Mouse (Mus musculus): ENCODE data around the gene Gm10271. TPM values are rescaled to one million over a fixed set of nuclear protein-coding genes. Genes with fewer than 3 reads are reported as not detected.

The Gm10271 gene
- polyA plus RNA-seq, 1 experiment from 2014 or later = not detected

Other genes with a start within 250 kb of the Gm10271 start
- gene Myrfl, start 75.7 kb downstream of the Gm10271 start, polyA plus RNA-seq (2015; fragmentation: Nextera tagmentation; extraction: Ambion mirVana) = 0.08 TPM in 1 of 2 replicates, not detected in the other
- 31.6 and 33.8 TPM in 2 replicates for gene Rab3ip, start 21.8 kb downstream of the Gm10271 start, polyA plus RNA-seq (2015; fragmentation: Nextera tagmentation; extraction: Ambion mirVana)
- gene Best3, start 13.7 kb upstream of the Gm10271 start, polyA plus RNA-seq (2015; fragmentation: Nextera tagmentation; extraction: Ambion mirVana) = 0.15 and 0.21 TPM in 2 replicates
- 0.49 and 0.65 TPM in 2 replicates for gene Lrrc10, start 72.7 kb upstream of the Gm10271 start, polyA plus RNA-seq (2015; fragmentation: Nextera tagmentation; extraction: Ambion mirVana)
- 213 and 228 TPM in 2 replicates for gene Cct2, start 91.2 kb upstream of the Gm10271 start, polyA plus RNA-seq (2015; fragmentation: Nextera tagmentation; extraction: Ambion mirVana)
- gene Frs2, start 175.9 kb upstream of the Gm10271 start, polyA plus RNA-seq (2015; fragmentation: Nextera tagmentation; extraction: Ambion mirVana) = 19.4 and 20.8 TPM in 2 replicates

Data from lung, embryonic 16.5 days (tissue).